Mouse (Mus musculus) liver, embryonic 12.5 days (tissue): ENCODE measurements at regions not wholly inside any gene's neighbourhood (a gene's known extent, or its start where the extent isn't known, plus 50 kb on each side); places are given as distances from the start of the nearest gene placed in this dataset.
"Not testable (repeated sequence)": the region's sequence is repeated elsewhere in the genome, so short reads cannot be mapped to it uniquely, and the experiment has no call there.

ENCODE experiments used
- ATAC-seq: fragments of 200-750 bp; cut with Nextera tagmentation; 2 replicates; pipeline ENCODE4 v1.8.0; 2017; ENCODE audit warnings: moderate number of reproducible peaks, mild to moderate bottlenecking, moderate library complexity
- H3K27ac ChIP-seq: fragments of 300-500 bp; sonication (generic); 2 replicates; pipeline ENCODE4 v1.5.1; 2016; ENCODE audit warnings: mild to moderate bottlenecking
- H3K27me3 ChIP-seq: fragments of 300-500 bp; sonication (generic); replicated peaks from 2 replicates; pipeline ENCODE4 v1.6.1; 2016; ENCODE audit warnings: mild to moderate bottlenecking, moderate library complexity
- H3K36me3 ChIP-seq: fragments of 300-500 bp; sonication (generic); 2 replicates; pipeline ENCODE4 v1.6.1; 2016; ENCODE audit warnings: mild to moderate bottlenecking, moderate library complexity
- H3K4me1 ChIP-seq: fragments of 300-500 bp; sonication (generic); 2 replicates; pipeline ENCODE4 v1.6.1; 2016
- H3K4me2 ChIP-seq: fragments of 300-500 bp; sonication (generic); 2 replicates; pipeline ENCODE4 v1.6.1; 2016; ENCODE audit warnings: mild to moderate bottlenecking, moderate library complexity
- H3K4me3 ChIP-seq: fragments of 300-500 bp; sonication (generic); 2 replicates; pipeline ENCODE4 v1.5.1; 2016; ENCODE audit warnings: mild to moderate bottlenecking, moderate library complexity
- H3K9ac ChIP-seq: fragments of 300-500 bp; sonication (generic); 2 replicates; pipeline ENCODE4 v1.6.1; 2016; ENCODE audit warnings: mild to moderate bottlenecking, moderate library complexity
- H3K9me3 ChIP-seq: fragments of 300-500 bp; sonication (generic); replicated peaks from 2 replicates; pipeline ENCODE4 v1.6.1; 2016; ENCODE audit warnings: mild to moderate bottlenecking, moderate library complexity
- WGBS: fragments of 180-500 bp; shearing (Covaris S2); methylation state at CpG from one replicate; pipeline ENCODE4 v1.1.7; 2016; ENCODE audit not compliant: insufficient replicate concordance; 5-methylcytosine and 5-hydroxymethylcytosine counted together

- Histone ChIP-seq H3K9me3 (no peaks in the 10 kb centered on the region), H3K27ac (no peak overlapping the region), H3K4me2 (no peak overlapping the region), H3K36me3 (no peaks in the 10 kb centered on the region), H3K4me1 (no peaks in the 10 kb centered on the region), H3K9ac (no peak overlapping the region), H3K4me3 (no peak overlapping the region), H3K27me3 (no peaks in the 10 kb centered on the region)
- 57% methylated on average over 4 of the region's 4 CpGs for WGBS
- ATAC-seq, result no peak
Observed at GRCm38 (mm10) chr2:133749846-133750637, 198.1 kb downstream of the Bmp2 start.

- Histone ChIP-seq H3K4me2 (no peak overlapping the region), H3K27me3 (no peaks in the 10 kb centered on the region), H3K9me3 (no peaks in the 10 kb centered on the region), H3K9ac (no peak overlapping the region), H3K27ac (no peak overlapping the region), H3K36me3 (no peaks in the 10 kb centered on the region), H3K4me1 (no peaks in the 10 kb centered on the region), H3K4me3 (no peak overlapping the region)
- no peak for ATAC-seq
- WGBS, result 54% methylated on average over 3 of the region's 3 CpGs
Observed at GRCm38 (mm10) chr2:133754088-133754487, 202.1 kb downstream of the Bmp2 start.

- Histone ChIP-seq H3K4me3 (no peak overlapping the region), H3K4me2 (no peak overlapping the region), H3K9me3 (no peaks in the 10 kb centered on the region), H3K27me3 (no peaks in the 10 kb centered on the region), H3K27ac (no peak overlapping the region), H3K9ac (no peak overlapping the region), H3K36me3 (no peaks in the 10 kb centered on the region), H3K4me1 (no peaks in the 10 kb centered on the region)
- WGBS, result 69% methylated on average over 7 of the region's 7 CpGs
- no peak for ATAC-seq
Observed at GRCm38 (mm10) chr2:133761496-133761895, 209.5 kb downstream of the Bmp2 start.

DNA sequence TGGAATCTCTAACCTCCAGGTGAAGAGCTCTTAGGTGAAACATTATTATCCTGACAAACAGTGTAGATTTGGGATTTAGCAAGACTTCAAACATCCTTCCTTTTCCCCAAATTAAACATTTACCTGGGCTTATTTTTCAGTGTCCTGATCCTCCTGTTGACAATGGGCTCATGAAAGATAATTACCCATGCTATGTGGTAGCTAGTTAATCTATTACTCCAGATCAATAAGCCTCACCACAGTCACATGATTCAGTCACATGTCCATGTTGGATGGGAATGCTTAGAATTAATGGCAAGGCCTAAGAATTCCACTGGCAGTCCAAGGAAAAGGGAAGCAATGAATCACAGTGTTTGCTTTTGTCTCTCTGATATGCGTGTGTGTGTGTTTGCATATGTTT, 216.6 kb downstream of the Bmp2 start:
- H3K4me3 ChIP-seq, result no peak overlapping the region
- H3K9me3 ChIP-seq, result no peaks in the 10 kb centered on the region
- H3K27me3 ChIP-seq, result no peaks in the 10 kb centered on the region
- no peak overlapping the region for H3K4me2 ChIP-seq
- H3K9ac ChIP-seq, result no peak overlapping the region
- no peak overlapping the region for H3K27ac ChIP-seq
- no peaks in the 10 kb centered on the region for H3K4me1 ChIP-seq
- no peaks in the 10 kb centered on the region for H3K36me3 ChIP-seq
- WGBS, result 78% methylated on average over 1 of the region's 1 CpGs
- no peak for ATAC-seq

- H3K9ac ChIP-seq, result no peak overlapping the region
- H3K4me3 ChIP-seq, result no peak overlapping the region
- no peak for ATAC-seq
- H3K36me3 ChIP-seq, result no peaks in the 10 kb centered on the region
- 51% methylated on average over 7 of the region's 7 CpGs for WGBS
- no peaks in the 10 kb centered on the region for H3K27me3 ChIP-seq
- no peaks in the 10 kb centered on the region for H3K4me1 ChIP-seq
- H3K4me2 ChIP-seq, result no peak overlapping the region
- H3K27ac ChIP-seq, result no peak overlapping the region
- H3K9me3 ChIP-seq, result no peaks in the 10 kb centered on the region
Observed at GRCm38 (mm10) chr2:133783588-133784342, 231.8 kb downstream of the Bmp2 start.

DNA sequence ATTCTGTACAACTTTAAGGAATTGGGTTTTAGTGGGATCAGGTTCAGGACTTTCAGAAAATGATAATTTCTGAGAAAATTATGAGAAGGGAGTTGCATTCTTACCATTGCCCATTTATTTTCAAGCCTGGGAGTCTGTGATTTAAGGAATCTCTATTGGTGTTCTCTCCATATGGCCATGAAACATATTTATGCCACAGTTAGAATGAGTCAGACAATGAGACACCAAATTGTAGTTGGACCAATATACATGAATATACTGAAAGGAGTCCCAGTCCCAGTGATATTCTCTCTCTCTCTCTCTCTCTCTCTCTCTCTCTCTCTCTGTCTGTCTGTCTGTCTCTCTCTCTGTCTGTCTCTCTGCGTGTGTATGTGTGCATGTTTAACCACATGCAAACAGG, 239.1 kb downstream of the Bmp2 start:
- no peak for ATAC-seq
- Histone ChIP-seq H3K9me3 (no peaks in the 10 kb centered on the region), H3K27ac (no peak overlapping the region), H3K36me3 (no peaks in the 10 kb centered on the region), H3K4me3 (no peak overlapping the region), H3K4me1 (no peaks in the 10 kb centered on the region), H3K9ac (no peak overlapping the region), H3K27me3 (no peaks in the 10 kb centered on the region), H3K4me2 (no peak overlapping the region)
- WGBS, result 7% methylated on average over 1 of the region's 1 CpGs

DNA sequence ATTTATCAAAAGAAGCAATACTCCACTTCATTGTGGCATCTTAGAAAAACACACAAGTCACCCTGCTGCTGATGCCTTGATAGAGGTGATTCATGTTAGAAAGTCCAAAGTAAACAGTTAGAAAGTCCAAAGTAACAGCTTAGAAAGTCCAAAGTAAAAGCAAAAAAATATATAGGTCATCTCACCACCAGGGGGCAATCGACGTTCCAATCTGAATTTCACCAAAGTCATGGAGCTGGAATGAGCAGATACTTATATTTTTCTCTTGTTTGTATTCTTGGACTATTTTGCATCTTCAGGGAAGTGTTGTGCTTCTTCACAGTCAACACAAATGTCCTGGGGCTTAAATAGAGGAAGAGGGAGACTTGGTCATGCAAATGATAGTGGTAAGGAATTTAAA, 241.3 kb downstream of the Bmp2 start:
- WGBS, result 25% methylated on average over 2 of the region's 2 CpGs

DNA sequence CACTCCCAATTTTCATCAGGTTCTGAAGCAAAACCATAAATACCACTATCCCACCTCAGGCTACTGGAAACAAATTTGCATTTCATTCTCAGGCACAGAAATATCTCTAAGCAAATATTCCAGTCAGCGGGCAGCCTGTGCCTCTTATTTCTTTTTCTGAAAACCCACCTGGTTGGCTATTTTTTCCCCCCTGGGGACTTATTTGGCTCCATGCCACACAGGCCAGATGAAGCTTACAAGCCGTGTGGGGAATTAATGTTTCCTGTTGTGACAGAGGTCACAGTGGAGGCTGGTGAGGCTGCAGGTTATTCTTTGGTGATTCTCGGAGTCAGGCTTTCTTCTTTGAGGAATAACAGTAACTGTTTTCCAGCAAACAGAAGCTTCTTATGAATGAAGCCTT, 250.7 kb downstream of the Bmp2 start:
- H3K27me3 ChIP-seq, result no peaks in the 10 kb centered on the region
- ATAC-seq, result no peak
- WGBS, result 51% methylated on average over 3 of the region's 3 CpGs
- no peak overlapping the region for H3K4me2 ChIP-seq
- no peaks in the 10 kb centered on the region for H3K4me1 ChIP-seq
- no peaks in the 10 kb centered on the region for H3K36me3 ChIP-seq
- no peak overlapping the region for H3K9ac ChIP-seq
- no peak overlapping the region for H3K4me3 ChIP-seq
- H3K27ac ChIP-seq, result no peak overlapping the region
- H3K9me3 ChIP-seq, result no peaks in the 10 kb centered on the region

More for the DNA sequence above, 241.3 kb downstream of the Bmp2 start:
- H3K4me1 ChIP-seq, result no peaks in the 10 kb centered on the region
- H3K36me3 ChIP-seq, result no peaks in the 10 kb centered on the region
- no peak overlapping the region for H3K4me2 ChIP-seq
- H3K4me3 ChIP-seq, result no peak overlapping the region
- H3K9me3 ChIP-seq, result no peaks in the 10 kb centered on the region
- no peaks in the 10 kb centered on the region for H3K27me3 ChIP-seq
- H3K9ac ChIP-seq, result no peak overlapping the region
- no peak for ATAC-seq
- H3K27ac ChIP-seq, result no peak overlapping the region

- H3K4me3 ChIP-seq, result no peak overlapping the region
- no peak overlapping the region for H3K9ac ChIP-seq
- H3K9me3 ChIP-seq, result no peaks in the 10 kb centered on the region
- no peak overlapping the region for H3K27ac ChIP-seq
- no peaks in the 10 kb centered on the region for H3K36me3 ChIP-seq
- ATAC-seq, result no peak
- no peaks in the 10 kb centered on the region for H3K27me3 ChIP-seq
- H3K4me1 ChIP-seq, result no peaks in the 10 kb centered on the region
- WGBS, result 72% methylated on average over 4 of the region's 4 CpGs
- H3K4me2 ChIP-seq, result no peak overlapping the region
Observed at GRCm38 (mm10) chr2:133821418-133821817, 269.5 kb downstream of the Bmp2 start.

DNA sequence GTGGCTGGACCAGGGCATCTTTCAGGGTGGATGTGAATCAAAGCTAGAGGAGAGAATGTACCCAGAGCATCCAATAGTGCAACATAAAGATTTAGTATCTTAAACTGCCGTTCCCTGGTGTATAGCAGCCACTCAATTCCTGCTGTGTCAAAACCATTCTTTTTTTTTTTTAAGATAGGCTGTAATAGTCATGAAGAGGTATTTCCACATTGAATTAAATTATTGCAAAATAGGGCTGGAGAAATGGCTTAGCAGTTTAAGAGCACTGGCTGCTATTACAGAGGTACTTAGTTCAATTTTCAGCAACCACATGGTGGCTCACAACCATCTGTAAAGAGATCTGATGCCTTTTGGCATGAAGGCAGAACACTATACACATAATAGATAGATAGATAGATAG, 277.4 kb downstream of the Bmp2 start:
- WGBS, result 64% methylated on average over 1 of the region's 1 CpGs
- ATAC-seq, result no peak
- Histone ChIP-seq H3K4me1 (no peaks in the 10 kb centered on the region), H3K4me3 (no peak overlapping the region), H3K9ac (no peak overlapping the region), H3K27ac (no peak overlapping the region), H3K27me3 (no peaks in the 10 kb centered on the region), H3K4me2 (no peak overlapping the region), H3K36me3 (no peaks in the 10 kb centered on the region), H3K9me3 (no peaks in the 10 kb centered on the region)

DNA sequence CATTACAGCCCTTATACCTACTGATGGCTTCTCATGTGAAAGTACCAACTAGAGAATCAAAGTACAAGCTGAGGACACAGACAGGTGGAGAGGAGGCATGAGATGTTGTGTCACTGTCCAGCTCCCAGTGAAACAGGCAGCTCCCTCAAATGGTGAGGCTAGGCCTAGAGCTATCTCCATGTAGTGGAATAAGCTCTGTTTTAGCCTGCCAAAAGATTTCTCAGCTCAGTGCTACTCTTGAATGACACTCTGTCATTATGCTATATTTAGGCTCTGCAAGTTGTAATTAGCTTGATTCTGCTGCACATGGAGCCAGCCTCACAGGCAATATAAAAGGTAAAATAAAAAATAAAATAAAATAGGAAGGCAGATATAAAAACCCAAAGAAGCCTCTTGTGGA, 298.5 kb downstream of the Bmp2 start:
- no peak for ATAC-seq
- Histone ChIP-seq H3K27me3 (no peaks in the 10 kb centered on the region), H3K27ac (no peak overlapping the region)

DNA sequence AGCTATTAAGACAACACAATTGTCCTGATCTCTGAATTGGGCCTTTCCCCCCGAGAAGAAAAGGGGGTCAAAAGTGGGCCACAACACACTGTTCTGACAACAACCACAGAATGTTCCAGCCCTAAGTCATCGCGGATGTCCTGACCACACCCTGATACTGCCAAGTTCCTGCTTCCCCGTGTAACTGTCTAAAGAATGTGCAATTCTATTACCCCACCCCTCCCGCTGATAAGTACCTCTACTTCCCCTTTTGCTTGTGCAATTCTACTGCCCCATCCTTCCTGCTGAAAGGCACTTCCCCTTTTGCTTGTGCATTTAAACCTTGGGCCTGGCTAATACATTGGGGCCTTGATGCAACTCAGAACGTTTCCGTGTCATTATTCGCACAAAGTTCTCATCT, 323.0 kb downstream of the Bmp2 start:
- H3K4me1 ChIP-seq, H3K27me3 ChIP-seq, H3K27ac ChIP-seq, H3K36me3 ChIP-seq, H3K9ac ChIP-seq, H3K4me2 ChIP-seq, H3K9me3 ChIP-seq, H3K4me3 ChIP-seq, ATAC-seq: not testable (repeated sequence)
- 45% methylated on average over 8 of the region's 8 CpGs for WGBS

More for the DNA sequence above, 298.5 kb downstream of the Bmp2 start:
- no peaks in the 10 kb centered on the region for H3K9me3 ChIP-seq
- H3K9ac ChIP-seq, result no peak overlapping the region
- H3K36me3 ChIP-seq, result no peaks in the 10 kb centered on the region
- no peak overlapping the region for H3K4me3 ChIP-seq
- H3K4me2 ChIP-seq, result no peak overlapping the region
- no peaks in the 10 kb centered on the region for H3K4me1 ChIP-seq
